In genomic region chr9:55325564-55326514, GRCm38 (mm10) we compare ENCODE assay signal across 7 mouse cellular contexts. TPM values are rescaled to one million over a fixed set of nuclear protein-coding genes. Genes with fewer than 3 reads are reported as not detected.
DNase-seq lines count a peak whose midpoint lies in the region; ATAC-seq and TF ChIP-seq lines count a peak whose summit lies in the region.

No protein-coding gene starts in this region.

- peak overlapping the region; percentile 95 for H3K4me3 ChIP-seq in megakaryocyte, embryonic 14.5 days (replicated peaks)
- peak overlapping the region; percentile 75 for H3K4me3 ChIP-seq in embryonic facial prominence, embryonic 13.5 days
- peak overlapping the region; percentile 85 for H3K4me3 ChIP-seq in limb, embryonic 10.5 days
- peak overlapping the region; percentile 90 for H3K4me3 ChIP-seq in small intestine, adult 2 months (ENCODE audit: low read depth, low read length)

- ATAC-seq in megakaryocyte, adult 5-6 weeks (ENCODE audit: poor library complexity, severe bottlenecking) = no peak
- no peak for ATAC-seq in embryonic facial prominence, embryonic 13.5 days (ENCODE audit: insufficient number of reproducible peaks, insufficient read depth, low FRiP score, low TSS enrichment, low read depth)

- no peak for TF ChIP-seq POLR2A in small intestine, adult 2 months (IDR thresholded peaks at IDR 0.05; ENCODE audit: low read depth, low read length)

- no peaks in the 10 kb centered on the region for H3K9me3 ChIP-seq in megakaryocyte, embryonic 14.5 days
- H3K9me3 ChIP-seq in embryonic facial prominence, embryonic 13.5 days = no peaks in the 10 kb centered on the region
- H3K9me3 ChIP-seq in limb, embryonic 10.5 days (replicated peaks) = no peaks in the 10 kb centered on the region

- WGBS in embryonic facial prominence, embryonic 13.5 days = 13% methylated on average over 18 of the region's 18 CpGs
- 21% methylated on average over 18 of the region's 18 CpGs for WGBS in limb, embryonic 10.5 days
- WGBS in small intestine, adult 2 months = 20% methylated on average over 18 of the region's 18 CpGs

- H3K4me1 ChIP-seq in megakaryocyte, embryonic 14.5 days = peaks cover 26% of the 10 kb centered on the region
- H3K4me1 ChIP-seq in embryonic facial prominence, embryonic 13.5 days = peaks cover 19% of the 10 kb centered on the region; the same call in 1 of the 2 replicates
- peaks cover 14% of the 10 kb centered on the region for H3K4me1 ChIP-seq in limb, embryonic 10.5 days
- no peaks in the 10 kb centered on the region for H3K4me1 ChIP-seq in small intestine, adult 2 months (ENCODE audit: control insufficient read depth, insufficient read depth, insufficient read length, low read length)

- no peak for TF ChIP-seq CTCF in small intestine, adult 2 months (IDR thresholded peaks at IDR 0.05; ENCODE audit: extremely low read depth, insufficient read length, insufficient replicate concordance, low read depth, low read length)

- no peaks in the 10 kb centered on the region for H3K36me3 ChIP-seq in megakaryocyte, embryonic 14.5 days (replicated peaks; ENCODE audit: low read length)
- no peaks in the 10 kb centered on the region for H3K36me3 ChIP-seq in embryonic facial prominence, embryonic 13.5 days
- H3K36me3 ChIP-seq in limb, embryonic 10.5 days = no peaks in the 10 kb centered on the region
- H3K36me3 ChIP-seq in small intestine, adult 2 months (ENCODE audit: control insufficient read depth, insufficient read depth, low read length) = no peaks in the 10 kb centered on the region

- peaks cover 81% of the 10 kb centered on the region for H3K27me3 ChIP-seq in megakaryocyte, embryonic 14.5 days (replicated peaks)
- peaks cover 62% of the 10 kb centered on the region for H3K27me3 ChIP-seq in embryonic facial prominence, embryonic 13.5 days
- peaks cover 73% of the 10 kb centered on the region for H3K27me3 ChIP-seq in limb, embryonic 10.5 days (ENCODE audit: low read depth, poor library complexity, severe bottlenecking)
- H3K27me3 ChIP-seq in small intestine, adult 2 months (ENCODE audit: control insufficient read depth, insufficient read depth, low read length) = no peaks in the 10 kb centered on the region

- H3K9ac ChIP-seq in embryonic facial prominence, embryonic 13.5 days = peak overlapping the region; percentile 81

- H3K27ac ChIP-seq in embryonic facial prominence, embryonic 13.5 days = no peak overlapping the region
- peak overlapping the region; percentile 88 for H3K27ac ChIP-seq in limb, embryonic 10.5 days
- no peak overlapping the region for H3K27ac ChIP-seq in small intestine, adult 2 months (ENCODE audit: insufficient read depth, low read depth, low read length)

- H3K4me2 ChIP-seq in embryonic facial prominence, embryonic 13.5 days = peak overlapping the region; percentile 85

- no peak for DNase-seq in limb, embryonic 10.5 days (ENCODE audit: low spot score)
- no peak for DNase-seq in yolk sac, embryonic 10.5 days (ENCODE audit: low spot score)
- DNase-seq in layer of hippocampus, postnatal 36 days = no peak

RNA-seq across cellular contexts. Expression of gene Nrg4, which starts 0.8 kb away (rescaled TPM):
- 0.26 TPM in 1 of 2 replicates, not detected in the other for polyA plus RNA-seq in megakaryocyte, embryonic 14.5 days (2012; ENCODE audit: insufficient read depth, low replicate concordance)
- 2.9 and 6.5 TPM in 2 replicates for total RNA-seq in megakaryocyte, adult 5-6 weeks (2015)
- total RNA-seq in megakaryocyte, adult 5-6 weeks (2017) = 2.1 TPM in 2 replicates
- polyA plus RNA-seq in embryonic facial prominence, embryonic 13.5 days (2015; fragmentation: Nextera tagmentation; extraction: Ambion mirVana) = 1.5 and 2.6 TPM in 2 replicates
- 1.1 and 1.4 TPM in 2 replicates for polyA plus RNA-seq in limb, embryonic 10.5 days (2016; fragmentation: Nextera tagmentation; extraction: Ambion mirVana)
- 1.5 and 1.9 TPM in 2 replicates for polyA plus RNA-seq in small intestine, adult 2 months (2012; rRNA removed)
- total RNA-seq in layer of hippocampus, postnatal 36 days (2021) = 1 to 10 TPM in 1 of 2 experiments, not detected in 1; 1.1 TPM

RNA-seq across cellular contexts. Expression of gene Tmem266, which starts 0.9 kb away (rescaled TPM):
- polyA plus RNA-seq in megakaryocyte, embryonic 14.5 days (2012; ENCODE audit: insufficient read depth, low replicate concordance) = 0.07 TPM in 1 of 2 replicates, not detected in the other
- not detected in 2 replicates for total RNA-seq in megakaryocyte, adult 5-6 weeks (2015)
- total RNA-seq in megakaryocyte, adult 5-6 weeks (2017) = not detected in 2 replicates
- 0.63 and 0.74 TPM in 2 replicates for polyA plus RNA-seq in embryonic facial prominence, embryonic 13.5 days (2015; fragmentation: Nextera tagmentation; extraction: Ambion mirVana)
- polyA plus RNA-seq in limb, embryonic 10.5 days (2016; fragmentation: Nextera tagmentation; extraction: Ambion mirVana) = 0.23 and 0.49 TPM in 2 replicates
- 0.95 and 1.3 TPM in 2 replicates for polyA plus RNA-seq in small intestine, adult 2 months (2012; rRNA removed)
- 1 to 10 TPM; 5.0 to 6.7 TPM for total RNA-seq in layer of hippocampus, postnatal 36 days (2021)
